Mouse (Mus musculus) left cerebral cortex, postnatal 36 days (tissue): ENCODE results near the gene Git1. TPM values are rescaled to one million over a fixed set of nuclear protein-coding genes. Genes with fewer than 3 reads are reported as not detected.

Experiments
- DNase-seq, 2 experiments: peaks; one replicate each; pipeline ENCODE4 v3.0.0; 2021 to 2022; ENCODE audit warnings: low spot score in 2 of 2, mixed read lengths in 1 of 2
- intact Hi-C: fragments of 180-260 bp; cut with DNase I; formaldehyde crosslinking; loops from one replicate; pipeline ENCODE4 v1.15.1; 2025
- total RNA-seq, 2 experiments: library from RNA; stranded (reverse); gene quantifications; 2 replicates each; pipeline ENCODE4 v1.2.3; 2021

Gene Git1
- 100 to 1,000 TPM; 277 to 296 TPM for total RNA-seq

DNA sequence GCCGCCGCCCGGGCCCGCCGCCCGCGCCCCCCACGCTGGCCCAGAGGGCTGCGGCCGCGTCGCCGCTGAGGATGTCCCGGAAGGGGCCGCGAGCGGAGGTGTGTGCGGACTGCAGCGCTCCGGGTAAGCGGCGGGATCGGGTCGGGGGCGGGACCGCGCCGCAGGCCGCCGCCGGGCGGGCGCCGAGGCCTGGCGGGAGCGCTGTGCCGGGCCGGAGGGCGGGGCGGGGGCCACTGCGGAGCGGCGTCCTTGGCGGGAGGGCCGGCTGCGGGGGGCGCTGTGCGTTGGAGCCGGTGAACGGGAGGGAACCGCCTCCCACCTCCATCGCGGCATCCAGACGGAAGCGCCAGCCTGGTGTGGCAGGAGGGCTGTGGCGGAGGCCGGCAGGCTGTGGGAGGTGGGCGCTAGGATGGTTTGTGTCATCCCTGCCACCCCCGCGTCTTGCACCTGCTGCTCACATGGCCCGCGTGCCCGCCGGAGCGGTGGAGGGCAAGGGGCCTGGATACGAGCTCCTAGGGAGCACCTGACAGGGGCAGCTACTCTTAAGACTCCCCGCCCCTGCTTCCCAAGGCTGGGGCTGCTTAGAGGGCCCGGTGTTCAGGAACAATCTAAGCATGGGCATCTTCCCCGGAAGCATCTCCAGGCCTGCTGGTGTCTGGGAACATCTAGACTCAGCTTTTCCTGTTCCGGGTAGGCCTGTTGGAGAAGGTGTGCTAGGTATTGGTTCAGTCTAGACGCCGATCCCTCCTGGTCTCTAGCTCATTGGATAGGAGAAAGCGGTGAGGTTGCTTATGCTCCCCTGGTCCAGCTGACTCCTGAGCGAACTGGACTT is at the start of gene Git1:
Git1 (plus strand) TSS at position 51 of the 832 bp plus-strand sequence.
- intact Hi-C loops: loop anchor here (2.0 kb wide), 1 partner anchor 131 kb away; no protein-coding TSS in a partner anchor
- peak; percentile 76 to 79 for DNase-seq

DNA sequence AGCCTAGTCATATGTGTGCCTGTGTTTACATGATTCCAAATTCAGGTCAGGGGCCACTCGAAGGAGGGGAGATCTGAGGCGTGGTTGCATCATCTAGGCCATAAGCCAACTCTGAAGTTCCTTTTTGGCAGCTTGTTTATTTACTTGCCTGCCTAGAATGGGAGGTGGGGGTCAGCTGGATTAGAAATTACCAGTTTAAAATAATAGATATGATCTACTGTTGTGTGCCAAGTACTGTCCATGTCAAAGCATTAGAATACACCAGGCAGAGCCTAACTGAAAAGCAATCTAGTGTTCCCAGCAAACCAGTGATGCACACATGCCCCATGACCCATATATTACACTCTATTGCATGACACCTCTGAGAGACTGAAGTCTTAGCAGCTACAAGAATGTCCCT is 48.4 kb upstream of the Git1 start:
- DNase-seq: no peak
- intact Hi-C loops: loop anchor here (5.0 to 10.0 kb wide), 2 partner anchors 128 to 230 kb away; partner anchors contain the start of gene Ssh2

DNA sequence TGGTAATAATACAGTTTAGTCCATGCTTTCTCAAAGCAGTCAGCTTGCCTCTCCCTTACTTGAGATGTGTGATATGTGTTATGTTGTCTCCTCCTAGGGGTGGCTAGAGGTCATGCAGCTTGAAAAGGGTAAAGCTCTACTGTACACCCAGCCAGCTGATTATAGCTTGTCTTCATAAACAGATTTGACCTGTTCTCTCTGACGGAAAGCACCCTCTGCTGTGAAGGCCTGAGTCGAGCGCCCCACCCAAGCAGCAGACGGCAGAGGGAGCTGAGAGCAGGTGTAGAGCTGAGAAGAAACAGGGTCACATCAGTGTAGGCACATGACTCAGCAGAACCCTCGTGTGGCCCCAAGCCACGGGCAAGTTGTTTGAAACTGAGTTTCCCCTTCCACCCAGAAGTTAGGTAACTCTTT is 46.7 kb upstream of the Git1 start:
- intact Hi-C loops: loop anchor here (5.0 to 10.0 kb wide), 2 partner anchors 129 to 232 kb away; partner anchors contain the start of gene Ssh2
- peak in 1 of 2 experiments; percentile 38 for DNase-seq

DNA sequence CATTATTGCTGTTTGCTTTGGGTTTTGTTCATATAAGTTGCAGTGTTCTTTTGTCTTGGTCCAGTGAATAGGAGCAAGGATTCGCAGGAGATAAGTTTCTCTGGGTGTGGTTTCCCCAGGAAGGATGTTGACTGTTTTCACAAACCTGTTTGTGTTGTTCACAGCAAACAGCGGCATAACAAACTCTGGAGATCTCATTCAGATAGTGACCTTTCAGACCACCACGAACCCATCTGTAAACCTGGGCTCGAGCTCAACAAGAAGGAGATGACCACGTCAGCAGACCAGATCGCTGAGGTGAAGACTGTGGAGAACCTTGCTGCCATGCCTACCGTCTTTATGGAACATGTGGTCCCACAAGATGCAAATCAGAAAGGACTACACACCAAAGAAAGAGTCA is 44.1 kb upstream of the Git1 start:
- no peak for DNase-seq
- intact Hi-C loops: loop anchor here (5.0 to 10.0 kb wide), 2 partner anchors 132 to 234 kb away; partner anchors contain the start of gene Ssh2

DNA sequence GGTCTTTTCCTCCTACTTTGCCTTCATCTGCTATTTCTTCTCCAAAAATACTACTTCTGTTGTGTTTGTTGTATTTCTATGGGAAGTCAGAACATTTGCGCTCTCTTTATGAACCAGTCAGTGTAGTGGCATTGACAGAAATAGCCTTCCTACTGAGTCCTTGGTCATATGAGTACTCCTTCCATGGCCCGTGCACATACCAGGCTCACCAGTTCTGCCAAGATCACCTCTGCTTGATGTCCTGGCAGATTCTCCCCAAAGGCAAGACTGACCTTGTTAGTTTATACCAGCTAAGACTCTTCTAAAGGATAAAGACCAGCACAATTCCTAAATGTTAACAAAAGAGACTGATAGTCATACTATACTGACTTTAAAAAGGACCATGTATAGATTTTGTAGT is 41.7 kb upstream of the Git1 start:
- no peak for DNase-seq
- intact Hi-C loops: no loop called here

DNA sequence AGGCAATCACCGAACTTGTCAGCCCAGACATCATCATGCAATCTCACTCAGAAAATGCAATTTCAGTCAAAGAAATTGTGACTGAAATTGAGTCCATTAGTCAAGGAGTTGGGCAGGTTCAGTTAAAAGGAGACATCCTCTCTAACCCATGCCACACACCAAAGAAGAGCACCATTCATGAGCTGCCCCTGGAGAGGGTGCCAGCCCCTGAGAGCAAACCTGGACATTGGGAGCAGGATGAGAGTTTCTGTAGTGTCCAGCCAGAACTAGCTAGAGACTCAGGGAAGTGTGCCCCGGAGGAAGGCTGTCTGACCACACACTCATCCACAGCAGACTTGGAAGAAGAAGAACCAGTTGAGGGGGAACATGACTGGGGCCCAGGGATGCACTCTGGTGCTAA is 40.0 kb upstream of the Git1 start:
- no peak for DNase-seq
- intact Hi-C loops: no loop called here

DNA sequence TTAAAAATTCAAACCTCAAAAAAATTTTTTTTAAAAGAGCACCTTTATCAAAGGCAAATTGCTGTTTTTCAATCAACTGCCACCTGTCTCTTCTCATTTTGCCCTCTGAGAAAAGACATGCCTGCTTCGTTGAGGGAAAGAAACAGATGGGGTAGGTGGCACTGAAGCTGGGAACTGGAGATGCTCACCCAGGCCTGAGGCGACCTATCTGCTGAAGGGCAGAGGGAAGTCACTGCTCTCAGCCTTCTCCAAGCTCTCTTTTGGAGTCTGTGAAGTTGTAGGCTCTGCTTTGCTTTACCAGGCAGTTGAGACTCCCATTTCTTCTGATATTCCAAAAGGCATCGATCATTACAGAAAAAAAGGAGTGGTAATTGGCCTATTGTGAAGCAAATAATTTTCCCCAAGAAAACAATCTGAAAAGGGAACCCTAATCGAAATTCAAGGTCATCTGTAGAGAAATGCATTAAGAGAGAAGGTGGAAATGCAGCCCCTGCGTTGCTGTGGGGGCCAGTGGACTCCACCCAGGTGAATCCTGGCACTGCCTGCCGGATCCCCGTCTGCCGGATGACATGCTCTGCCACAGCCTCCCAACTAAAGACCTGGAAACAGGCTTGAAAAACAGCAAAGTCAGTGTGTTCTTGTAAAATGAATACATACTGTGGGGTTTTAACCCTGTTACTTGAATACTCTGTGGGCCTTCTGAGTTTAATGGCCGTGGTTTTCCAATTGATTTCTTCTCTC is 37.4 kb upstream of the Git1 start:
- no peak for DNase-seq
- intact Hi-C loops: no loop called here

DNA sequence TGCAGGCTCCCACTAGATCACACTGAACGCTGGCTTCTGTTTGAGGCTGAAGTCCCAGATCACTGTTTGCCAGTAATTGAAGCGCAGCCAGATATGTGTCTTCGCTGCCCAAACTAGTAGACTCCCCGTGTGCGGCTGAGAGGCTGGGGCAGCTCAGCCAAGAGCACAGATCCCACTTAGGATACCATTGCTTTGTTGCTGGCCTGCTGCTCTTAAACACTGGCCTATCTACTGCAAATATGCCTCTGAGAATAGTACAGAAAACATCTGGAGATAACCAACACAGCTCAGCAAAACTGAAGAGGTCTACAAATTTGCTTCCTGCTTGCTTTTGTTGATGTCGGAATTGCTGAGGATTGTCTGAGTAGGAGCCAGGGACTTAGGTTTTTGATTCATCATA is 36.5 kb upstream of the Git1 start:
- no peak for DNase-seq
- intact Hi-C loops: no loop called here

DNA sequence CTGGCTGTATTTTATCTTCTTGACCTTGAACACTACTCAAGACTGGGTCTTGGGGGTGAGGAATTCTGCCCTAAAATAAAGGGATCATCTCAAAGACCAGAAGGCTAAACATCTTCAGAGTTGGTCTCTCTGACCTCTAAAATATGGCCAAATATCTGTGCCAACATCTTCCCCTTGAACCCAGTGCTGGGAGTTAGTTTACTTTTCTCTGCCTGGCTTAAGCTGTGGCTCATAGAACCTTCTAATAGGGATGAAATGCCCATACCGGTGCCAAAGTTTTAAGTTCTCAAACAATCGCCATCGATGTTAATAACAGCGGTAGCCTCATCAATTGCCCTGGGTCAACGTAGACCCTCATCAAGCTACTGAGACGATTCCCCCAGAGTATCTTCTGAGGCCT is 31.5 kb upstream of the Git1 start:
- intact Hi-C loops: loop anchor here (10.0 kb wide), 1 partner anchor 357 kb away; no protein-coding TSS in a partner anchor
- no peak for DNase-seq

DNA sequence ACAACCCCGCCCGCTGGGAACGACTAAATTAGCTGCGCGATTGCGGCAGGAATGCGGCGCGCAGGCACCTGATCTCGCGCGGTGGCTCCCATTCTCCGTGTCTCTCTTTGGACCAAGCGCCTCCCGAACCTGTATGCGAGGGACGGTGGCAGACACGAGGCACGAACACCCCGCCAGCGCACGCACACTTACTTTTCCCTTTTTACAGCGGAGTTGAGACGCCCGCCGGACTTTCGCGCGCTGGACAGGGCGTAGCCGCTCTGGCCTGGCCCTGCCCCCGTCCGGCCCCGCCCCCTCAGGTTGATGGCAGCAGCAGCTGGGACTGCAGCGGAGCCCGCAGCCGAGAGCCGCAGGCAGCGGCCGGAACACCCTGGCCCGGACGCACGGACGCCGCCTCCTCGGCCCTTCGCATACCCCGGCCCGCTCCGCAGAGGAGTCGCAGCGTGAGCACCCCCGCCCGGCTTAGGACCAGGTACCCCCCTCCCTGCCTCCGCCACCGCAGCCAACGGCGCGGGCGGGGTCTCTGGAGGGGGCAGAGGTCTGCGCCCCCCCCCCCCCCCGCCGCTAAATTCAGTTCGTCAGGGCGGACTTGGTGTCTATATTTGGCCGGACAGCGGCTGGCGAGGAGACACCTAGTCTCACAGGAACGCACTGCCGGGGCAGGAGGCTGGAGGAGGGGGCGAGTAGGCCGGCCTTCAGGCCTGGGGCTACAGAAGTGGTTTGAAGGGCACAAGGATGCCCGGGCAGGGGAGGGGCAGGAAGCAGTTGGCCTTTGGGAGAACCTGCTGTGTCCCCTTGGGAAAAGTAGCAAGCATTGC is 30.9 kb upstream of the Git1 start, which contains the start of gene Coro6:
Coro6 (plus strand) TSS at position 129 of the 818 bp plus-strand sequence.
- peak in 1 of 2 experiments; percentile 48 for DNase-seq
- intact Hi-C loops: loop anchor here (10.0 kb wide), 1 partner anchor 358 kb away; no protein-coding TSS in a partner anchor

DNA sequence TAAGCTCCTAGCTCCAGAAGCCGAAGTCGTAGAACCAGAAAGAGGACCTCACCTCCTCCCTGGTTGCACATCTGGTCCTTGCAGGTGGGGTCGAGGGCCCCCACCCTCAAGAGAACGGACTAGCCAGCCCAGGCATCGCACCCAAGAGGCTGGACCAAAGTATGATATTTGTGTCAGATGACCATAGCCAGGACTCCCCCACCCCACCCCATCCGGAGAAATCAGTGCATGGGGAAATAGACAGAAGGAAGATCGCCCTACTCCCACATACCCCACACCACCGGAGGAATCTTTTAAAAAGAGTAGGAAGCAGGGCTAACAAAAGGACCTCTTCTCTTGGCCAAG is 30.3 kb upstream of the Git1 start:
- intact Hi-C loops: loop anchor here (10.0 kb wide), 1 partner anchor 358 kb away; no protein-coding TSS in a partner anchor
- no peak for DNase-seq

DNA sequence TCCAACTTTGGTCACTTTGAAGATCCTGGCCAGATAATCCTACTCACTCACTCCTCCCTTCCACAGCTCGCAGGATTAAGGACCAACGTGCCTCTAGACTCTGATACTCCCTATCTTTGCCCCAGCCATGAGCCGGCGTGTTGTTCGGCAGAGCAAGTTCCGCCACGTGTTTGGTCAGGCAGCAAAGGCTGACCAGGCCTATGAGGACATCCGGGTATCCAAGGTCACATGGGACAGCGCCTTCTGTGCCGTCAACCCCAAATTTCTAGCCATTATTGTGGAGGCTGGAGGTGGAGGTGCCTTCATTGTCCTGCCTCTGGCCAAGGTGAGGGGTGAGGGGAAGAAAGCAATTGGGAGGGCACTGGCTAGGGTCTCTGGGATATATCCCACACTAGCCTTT is 29.6 kb upstream of the Git1 start:
- DNase-seq: no peak
- intact Hi-C loops: loop anchor here (10.0 kb wide), 1 partner anchor 359 kb away; no protein-coding TSS in a partner anchor

DNA sequence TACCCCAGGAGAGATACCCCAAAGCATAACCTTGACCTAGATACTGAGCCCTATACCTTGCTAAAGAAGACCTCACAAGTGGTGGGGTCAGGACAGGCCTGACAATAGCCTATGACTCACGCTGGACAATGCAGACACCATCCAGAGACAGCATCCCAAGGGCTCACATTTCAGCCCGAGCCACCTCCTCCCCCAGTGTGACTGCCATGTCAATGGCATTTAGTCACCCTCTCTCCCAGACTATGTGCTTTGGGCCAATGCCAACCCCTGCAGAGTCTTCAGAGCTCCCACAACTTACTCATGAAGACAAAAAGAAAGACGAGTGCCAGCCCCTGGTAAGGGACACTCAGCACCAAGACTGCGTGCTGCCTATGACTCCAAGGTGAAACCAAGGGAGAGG is 28.7 kb upstream of the Git1 start:
- intact Hi-C loops: loop anchor here (10.0 kb wide), 1 partner anchor 360 kb away; no protein-coding TSS in a partner anchor

DNA sequence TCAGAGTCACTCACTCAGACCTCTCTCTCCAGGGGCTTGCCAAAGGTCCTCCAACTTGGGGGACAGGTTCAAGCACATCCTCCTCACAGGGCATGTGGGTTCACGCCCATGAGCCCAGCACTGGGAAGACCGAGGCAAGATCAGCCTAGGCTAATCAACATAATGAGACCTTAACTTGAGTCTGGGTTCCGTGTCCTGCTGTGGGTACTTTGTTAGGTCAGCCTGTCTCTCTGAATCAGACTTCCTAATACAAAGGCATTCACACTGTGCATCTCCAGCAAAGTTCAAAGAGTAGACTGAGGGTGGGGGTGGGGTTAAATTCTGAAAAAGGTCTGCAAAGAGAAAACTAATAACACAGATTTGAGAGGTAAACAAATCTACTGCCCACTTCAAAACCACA is 28.3 kb upstream of the Git1 start:
- intact Hi-C loops: loop anchor here (10.0 kb wide), 1 partner anchor 360 kb away; no protein-coding TSS in a partner anchor
- DNase-seq: no peak

More for the DNA sequence above, 28.7 kb upstream of the Git1 start:
- no peak for DNase-seq

DNA sequence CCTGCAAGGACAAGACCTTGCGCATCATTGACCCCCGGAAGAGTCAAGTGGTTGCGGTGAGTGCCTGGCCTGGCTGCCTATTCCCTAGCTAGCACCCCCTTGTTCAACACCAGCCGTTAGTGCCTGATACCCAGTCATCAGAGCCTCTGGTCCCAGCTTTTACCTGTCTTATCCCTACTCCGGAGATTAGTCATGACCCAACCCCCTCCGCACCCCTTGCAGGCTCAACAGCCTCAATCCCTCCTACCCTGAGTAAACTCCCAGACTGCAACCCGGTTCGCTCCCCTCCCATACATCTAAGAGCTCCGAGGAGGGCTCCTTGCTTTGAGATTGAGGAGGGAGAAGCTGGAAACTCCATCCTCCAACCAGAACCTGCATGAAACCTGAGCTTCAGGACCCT is 26.8 kb upstream of the Git1 start:
- DNase-seq: no peak
- intact Hi-C loops: loop anchor here (10.0 kb wide), 1 partner anchor 362 kb away; no protein-coding TSS in a partner anchor

DNA sequence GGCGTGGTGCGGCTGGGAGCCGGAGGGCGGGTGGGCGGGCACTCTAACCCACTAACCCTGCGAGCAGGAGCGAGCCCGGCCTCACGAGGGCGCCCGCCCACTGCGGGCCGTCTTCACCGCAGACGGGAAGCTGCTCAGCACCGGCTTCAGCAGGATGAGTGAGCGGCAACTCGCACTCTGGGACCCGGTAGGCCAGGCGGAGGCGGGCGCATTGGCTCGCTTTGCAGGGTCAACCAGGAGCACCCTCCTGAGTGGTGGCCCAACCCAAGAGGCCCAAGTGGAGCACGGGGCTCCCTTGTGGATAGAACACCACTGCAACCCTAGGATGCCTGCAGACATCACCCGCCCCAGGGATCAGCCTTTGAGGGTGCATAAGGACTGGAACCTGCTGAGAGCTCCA is 26.2 kb upstream of the Git1 start:
- intact Hi-C loops: loop anchor here (10.0 kb wide), 1 partner anchor 362 kb away; no protein-coding TSS in a partner anchor

DNA sequence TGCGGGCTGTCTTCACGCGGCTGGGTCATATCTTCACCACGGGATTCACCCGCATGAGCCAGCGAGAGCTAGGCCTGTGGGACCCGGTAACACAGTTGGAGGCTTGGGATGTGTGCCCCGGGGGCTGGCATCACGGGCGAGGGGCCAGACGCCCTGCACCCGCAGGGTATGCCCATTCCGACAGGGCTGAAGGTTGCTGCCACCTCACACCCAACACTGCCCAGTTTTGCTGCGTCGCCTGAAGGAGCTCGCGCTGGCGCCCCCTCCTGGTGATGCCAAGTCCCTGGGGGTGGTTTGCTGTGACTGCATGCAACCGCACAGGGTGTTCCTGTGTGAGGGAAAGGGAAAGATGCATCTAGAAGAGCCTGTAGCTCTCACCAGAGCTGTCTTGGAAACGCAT is 25.6 kb upstream of the Git1 start:
- peak; percentile 70 to 79 for DNase-seq
- intact Hi-C loops: loop anchor here (10.0 kb wide), 1 partner anchor 363 kb away; no protein-coding TSS in a partner anchor

More for the DNA sequence above, 26.2 kb upstream of the Git1 start:
- DNase-seq: peak in 1 of 2 experiments; percentile 68

DNA sequence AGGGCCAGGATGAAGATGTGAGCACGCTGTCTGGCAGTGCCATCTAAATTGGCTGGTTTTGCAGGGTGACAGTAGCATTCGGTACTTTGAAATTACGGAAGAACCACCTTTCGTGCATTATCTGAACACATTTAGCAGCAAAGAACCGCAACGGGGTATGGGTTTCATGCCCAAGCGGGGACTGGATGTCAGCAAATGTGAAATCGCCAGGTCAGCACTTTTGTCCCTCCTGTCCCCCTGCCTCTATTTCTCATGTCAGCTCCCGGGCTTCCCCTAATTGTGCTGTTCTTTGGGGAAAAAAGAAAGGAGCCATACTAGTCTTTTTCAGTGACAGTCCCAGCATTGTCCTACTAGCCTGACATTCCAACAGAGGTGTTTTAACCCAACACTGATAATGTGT is 25.0 kb upstream of the Git1 start:
- intact Hi-C loops: loop anchor here (10.0 kb wide), 1 partner anchor 364 kb away; no protein-coding TSS in a partner anchor
- DNase-seq: no peak

DNA sequence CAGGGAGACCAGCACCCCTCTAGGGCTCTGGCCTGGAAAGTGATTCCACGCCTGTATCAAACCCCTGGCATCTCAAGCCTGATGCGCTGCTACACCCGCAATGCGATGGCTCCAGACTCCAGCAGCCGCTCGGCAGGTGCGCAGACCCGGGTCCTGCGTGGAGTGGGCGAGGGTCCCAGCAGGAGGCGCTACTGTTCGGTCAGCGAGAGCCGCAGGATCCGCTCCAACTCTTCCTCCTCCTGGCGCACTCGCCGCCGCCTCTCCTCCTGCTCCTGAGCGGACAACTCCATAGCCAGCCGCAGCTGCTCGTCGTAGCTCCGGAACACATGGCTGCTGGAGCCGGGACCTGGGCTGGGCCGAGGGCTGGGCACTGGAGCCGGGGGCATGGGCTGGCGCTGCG is 22.0 kb upstream of the Git1 start:
- DNase-seq: no peak
- intact Hi-C loops: no loop called here
